Mouse (Mus musculus): ENCODE results near the gene Sh3rf3. TPM values are rescaled to one million over a fixed set of nuclear protein-coding genes. Genes with fewer than 3 reads are reported as not detected.
A peak's percentile ranks its signal among the peaks of the same experiment; 100 is the strongest.
"Not testable (repeated sequence)": the region's sequence is repeated elsewhere in the genome, so short reads cannot be mapped to it uniquely, and the experiment has no call there.

Sh3rf3 gene
- total RNA-seq, 1 experiment from 2014 or later: 1.8 TPM

GRCm38 (mm10) chr10:58991611-58992010 is 178.5 kb downstream of the Sh3rf3 start:
- no peak for DNase-seq

- no peak for DNase-seq
Observed at GRCm38 (mm10) chr10:58994726-58995125, 181.6 kb downstream of the Sh3rf3 start.

- DNase-seq: no peak
Observed at GRCm38 (mm10) chr10:58995132-58995531, 182.0 kb downstream of the Sh3rf3 start.

GRCm38 (mm10) chr10:59002361-59002760 is 189.2 kb downstream of the Sh3rf3 start:
- DNase-seq: no peak

- DNase-seq: no peak
Observed at GRCm38 (mm10) chr10:59011415-59011814, 198.3 kb downstream of the Sh3rf3 start.

GRCm38 (mm10) chr10:59013618-59014017 is 200.5 kb downstream of the Sh3rf3 start:
- DNase-seq: no peak

- DNase-seq: no peak
Observed at GRCm38 (mm10) chr10:59019302-59019973, 206.3 kb downstream of the Sh3rf3 start.

- DNase-seq: no peak
Observed at GRCm38 (mm10) chr10:59050434-59050833, 237.3 kb downstream of the Sh3rf3 start.

GRCm38 (mm10) chr10:59056294-59056693 is 243.1 kb downstream of the Sh3rf3 start:
- no peak for DNase-seq

- DNase-seq: no peak
Observed at GRCm38 (mm10) chr10:59066804-59067203, 253.6 kb downstream of the Sh3rf3 start.

GRCm38 (mm10) chr10:59072827-59073226 is 259.7 kb downstream of the Sh3rf3 start:
- no peak for DNase-seq

GRCm38 (mm10) chr10:59076681-59077080 is 263.5 kb downstream of the Sh3rf3 start:
- DNase-seq: no peak

- DNase-seq: no peak
Observed at GRCm38 (mm10) chr10:59077909-59078308, 264.8 kb downstream of the Sh3rf3 start.

GRCm38 (mm10) chr10:59085604-59086003 is 272.4 kb downstream of the Sh3rf3 start:
- DNase-seq: no peak

- no peak for DNase-seq
Observed at GRCm38 (mm10) chr10:59086578-59086977, 273.4 kb downstream of the Sh3rf3 start.

GRCm38 (mm10) chr10:59089861-59090621 is 276.9 kb downstream of the Sh3rf3 start:
- peak; percentile 18 for DNase-seq

GRCm38 (mm10) chr10:59090622-59090971 is 277.4 kb downstream of the Sh3rf3 start:
- no peak for DNase-seq

- no peak for DNase-seq
Observed at GRCm38 (mm10) chr10:59091556-59091955, 278.4 kb downstream of the Sh3rf3 start.

- DNase-seq: no peak
Observed at GRCm38 (mm10) chr10:59091988-59092387, 278.8 kb downstream of the Sh3rf3 start.

- not testable (repeated sequence) for DNase-seq
Observed at GRCm38 (mm10) chr10:59103076-59103475, 289.9 kb downstream of the Sh3rf3 start.

GRCm38 (mm10) chr10:59104683-59105082 is 291.5 kb downstream of the Sh3rf3 start:
- DNase-seq: no peak

- DNase-seq: no peak
Observed at GRCm38 (mm10) chr10:59105885-59106284, 292.7 kb downstream of the Sh3rf3 start.

GRCm38 (mm10) chr10:59106644-59107043 is 293.5 kb downstream of the Sh3rf3 start:
- no peak for DNase-seq

GRCm38 (mm10) chr10:59109015-59109414 is 295.9 kb downstream of the Sh3rf3 start:
- DNase-seq: peak; percentile 81
